Mouse (Mus musculus): ENCODE data around the gene Ccdc120.

The Ccdc120 gene

GRCm38 (mm10) chrX:7692862-7693261 is 57.8 kb downstream of the Ccdc120 start:
- no peak for DNase-seq (ENCODE audit: low spot score)

- DNase-seq (ENCODE audit: low spot score) = no peak
Measured at GRCm38 (mm10) chrX:7690486-7690885, 60.2 kb downstream of the Ccdc120 start.

- no peak for DNase-seq (ENCODE audit: low spot score)
Measured at GRCm38 (mm10) chrX:7688321-7688720, 62.4 kb downstream of the Ccdc120 start.
